Mouse (Mus musculus) MN1 (cell line): Measurements from ENCODE around the gene Ttc25.

Source experiments
- DNase-seq: peaks from one replicate; pipeline ENCODE4 v3.0.0-alpha.2; 2016; ENCODE audit warnings: low spot score

Gene Ttc25

GRCm38 (mm10) chr11:100544832-100545745 is at the start of gene Ttc25:
Gene Ttc25 (plus strand): TSS chr11:100545607.
- DNase-seq, result peak; percentile 95

GRCm38 (mm10) chr11:100500241-100500640 is 45.2 kb upstream of the Ttc25 start:
- DNase-seq, result no peak

- no peak for DNase-seq
These were observed 44.8 kb upstream of the Ttc25 start for GRCm38 (mm10) chr11:100500651-100501050.

GRCm38 (mm10) chr11:100501321-100501720 is 44.1 kb upstream of the Ttc25 start:
- peak; percentile 72 for DNase-seq

- DNase-seq, result no peak
These were observed 40.3 kb upstream of the Ttc25 start for GRCm38 (mm10) chr11:100504990-100505660.

- DNase-seq, result no peak
These were observed 39.4 kb upstream of the Ttc25 start for GRCm38 (mm10) chr11:100505997-100506396.

GRCm38 (mm10) chr11:100510556-100510955 is 34.9 kb upstream of the Ttc25 start:
- no peak for DNase-seq

- DNase-seq, result peak; percentile 81
These were observed 33.0 kb upstream of the Ttc25 start for GRCm38 (mm10) chr11:100512384-100512783.

- DNase-seq, result no peak
These were observed 31.7 kb upstream of the Ttc25 start for GRCm38 (mm10) chr11:100513716-100514115.

GRCm38 (mm10) chr11:100515061-100515460 is 30.3 kb upstream of the Ttc25 start:
- DNase-seq, result no peak

- DNase-seq, result no peak
These were observed 29.6 kb upstream of the Ttc25 start for GRCm38 (mm10) chr11:100515789-100516188.

GRCm38 (mm10) chr11:100516291-100516690 is 29.1 kb upstream of the Ttc25 start:
- peak; percentile 89 for DNase-seq

GRCm38 (mm10) chr11:100518188-100518591 is 27.2 kb upstream of the Ttc25 start:
- peak; percentile 97 for DNase-seq

GRCm38 (mm10) chr11:100519188-100519587 is 26.2 kb upstream of the Ttc25 start:
- no peak for DNase-seq

GRCm38 (mm10) chr11:100520838-100521237 is 24.6 kb upstream of the Ttc25 start:
- peak; percentile 89 for DNase-seq

GRCm38 (mm10) chr11:100524358-100524757 is 21.0 kb upstream of the Ttc25 start:
- DNase-seq, result peak; percentile 75

GRCm38 (mm10) chr11:100524987-100525630 is 20.3 kb upstream of the Ttc25 start:
- no peak for DNase-seq

- DNase-seq, result no peak
These were observed 19.2 kb upstream of the Ttc25 start for GRCm38 (mm10) chr11:100526052-100526816.

GRCm38 (mm10) chr11:100527066-100527457 is 18.3 kb upstream of the Ttc25 start:
- DNase-seq, result peak; percentile 70

- DNase-seq, result peak; percentile 99
These were observed 17.7 kb upstream of the Ttc25 start, which contains the start of gene Acly for GRCm38 (mm10) chr11:100527458-100528374. Gene Acly (minus strand): TSS chr11:100528000.
